Mouse (Mus musculus) spleen, adult 2 months (tissue): ENCODE results near the gene Rnf216.

Source experiments
- CTCF ChIP-seq: fragments of 200-500 bp; IDR thresholded peaks from 2 replicates; pipeline ENCODE4 v1.5.1; 2011; ENCODE audit warnings: mild to moderate bottlenecking, inconsistent platforms; ENCODE audit not compliant: insufficient read depth, insufficient read length, insufficient replicate concordance; ENCODE audit errors: extremely low read depth
- POLR2A ChIP-seq: fragments of 200-500 bp; IDR thresholded peaks from 2 replicates; pipeline ENCODE4 v1.6.1; 2011; ENCODE audit warnings: low read depth, low read length, inconsistent platforms

DNA sequence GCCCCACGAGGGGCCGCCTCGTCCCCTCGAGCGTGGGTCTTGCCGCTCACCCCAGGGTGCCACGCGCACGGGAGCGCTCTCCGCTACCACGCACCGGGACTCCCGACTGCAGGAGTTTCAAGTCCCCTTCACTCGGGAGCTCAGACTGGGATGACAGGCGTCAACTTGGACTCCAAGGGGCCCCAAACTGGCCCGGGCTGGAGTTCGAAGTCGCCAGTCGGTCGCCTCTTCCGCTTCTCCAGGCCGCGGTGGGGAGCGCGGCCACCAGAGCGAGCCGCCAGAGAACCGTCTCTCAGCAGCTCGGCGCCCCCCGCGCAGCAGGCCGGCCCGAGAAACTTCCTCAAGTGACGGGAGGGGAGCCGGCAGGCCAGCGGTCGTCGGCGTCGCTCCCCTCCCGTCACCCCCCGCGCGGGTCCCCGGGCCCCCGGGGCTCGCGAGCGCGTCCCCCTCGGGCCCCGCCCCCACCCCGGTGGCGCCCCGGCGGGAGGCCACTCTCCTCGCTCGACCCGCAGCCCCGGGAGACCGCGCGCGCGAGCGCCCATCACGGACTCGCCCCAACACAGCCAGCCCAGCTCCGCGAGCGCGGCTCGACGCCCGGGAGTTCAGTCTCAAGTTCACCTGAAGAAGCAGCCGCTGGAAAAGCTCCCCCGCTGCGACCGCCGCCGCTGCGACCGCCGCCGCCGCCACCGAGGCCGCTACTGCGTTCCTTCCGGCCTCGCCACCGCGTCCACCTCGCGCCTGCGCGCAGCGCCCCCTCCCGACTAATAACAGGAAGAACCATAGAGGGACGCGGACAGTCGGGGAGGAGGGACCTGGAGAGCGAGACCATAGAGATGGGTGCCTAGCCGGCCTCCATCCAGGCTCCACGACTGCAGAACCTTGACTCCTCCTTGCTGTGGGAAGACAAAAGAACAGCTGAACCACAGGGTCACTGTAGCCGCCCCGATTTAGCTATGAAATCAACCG is at the start of gene Rnf216:
- peak; percentile 59 for TF ChIP-seq POLR2A
- TF ChIP-seq CTCF, result peak; percentile 54; the same call in 1 of the 2 replicates
